Mouse (Mus musculus) neural tube, embryonic 13.5 days (tissue): Measurements from ENCODE around the gene Gtf2h5. TPM values are rescaled to one million over a fixed set of nuclear protein-coding genes. Genes with fewer than 3 reads are reported as not detected.

ENCODE experiments used
- ATAC-seq: fragments of 200-750 bp; cut with Nextera tagmentation; 2 replicates; pipeline ENCODE4 v1.8.0; 2017; ENCODE audit warnings: low read depth, mild to moderate bottlenecking, moderate TSS enrichment, moderate library complexity
- H3K27ac ChIP-seq: fragments of 300-500 bp; sonication (generic); replicated peaks from 2 replicates; pipeline ENCODE4 v1.5.1; 2015; ENCODE audit warnings: moderate library complexity, mild to moderate bottlenecking, inconsistent platforms
- H3K27me3 ChIP-seq: fragments of 300-500 bp; sonication (generic); 2 replicates; pipeline ENCODE4 v1.6.1; 2015; ENCODE audit warnings: mild to moderate bottlenecking, inconsistent platforms
- H3K36me3 ChIP-seq: fragments of 300-500 bp; sonication (generic); 2 replicates; pipeline ENCODE4 v1.6.1; 2015; ENCODE audit warnings: mild to moderate bottlenecking, inconsistent platforms
- H3K4me1 ChIP-seq: fragments of 300-500 bp; sonication (generic); replicated peaks from 2 replicates; pipeline ENCODE4 v1.6.1; 2015; ENCODE audit warnings: inconsistent platforms
- H3K4me2 ChIP-seq: fragments of 300-500 bp; sonication (generic); 2 replicates; pipeline ENCODE4 v1.6.1; 2015; ENCODE audit warnings: inconsistent platforms, mild to moderate bottlenecking, moderate library complexity
- H3K4me3 ChIP-seq: fragments of 300-500 bp; sonication (generic); 2 replicates; pipeline ENCODE4 v1.5.1; 2015; ENCODE audit warnings: mild to moderate bottlenecking, inconsistent platforms
- H3K9ac ChIP-seq: fragments of 300-500 bp; sonication (generic); 2 replicates; pipeline ENCODE4 v1.6.1; 2015; ENCODE audit warnings: moderate library complexity, mild to moderate bottlenecking, inconsistent platforms
- H3K9me3 ChIP-seq: fragments of 300-500 bp; sonication (generic); 2 replicates; pipeline ENCODE4 v1.6.1; 2016; ENCODE audit warnings: inconsistent platforms
- WGBS: fragments of 180-500 bp; shearing (Covaris S2); methylation state at CpG from one replicate; pipeline ENCODE4 v1.1.7; 2015; 5-methylcytosine and 5-hydroxymethylcytosine counted together
- polyA plus RNA-seq: library from polyadenylated mRNA; unstranded; fragments of >200 nt; fragmentation: Nextera tagmentation; extraction: Ambion mirVana; gene quantifications from 2 replicates; pipeline ENCODE4 v1.2.1, GENCODE M21; 2015

Gene Gtf2h5
- polyA plus RNA-seq: 207 and 225 TPM in 2 replicates

- no peaks in the 10 kb centered on the region for H3K27me3 ChIP-seq
- H3K4me2 ChIP-seq: peak within 1 kb of the TSS; percentile 83
- no peaks in the 10 kb centered on the region for H3K9me3 ChIP-seq
- peaks cover 31% of the 10 kb centered on the region for H3K4me1 ChIP-seq
- WGBS: under 1% methylated on average over 70 of the region's 70 CpGs
- ATAC-seq: peak; percentile 95
- H3K27ac ChIP-seq: peak within 1 kb of the TSS; percentile 90
- peaks cover 13% of the 10 kb centered on the region for H3K36me3 ChIP-seq
- H3K9ac ChIP-seq: peak within 1 kb of the TSS; percentile 82
- peak within 1 kb of the TSS; percentile 83 for H3K4me3 ChIP-seq
These were observed at the start of gene Gtf2h5, which contains the start of gene Serac1 for GRCm38 (mm10) chr17:6079287-6080122. Gene Gtf2h5, plus strand, starts transcription at chr17:6079786. Gene Serac1, minus strand, starts transcription at chr17:6079741.

DNA sequence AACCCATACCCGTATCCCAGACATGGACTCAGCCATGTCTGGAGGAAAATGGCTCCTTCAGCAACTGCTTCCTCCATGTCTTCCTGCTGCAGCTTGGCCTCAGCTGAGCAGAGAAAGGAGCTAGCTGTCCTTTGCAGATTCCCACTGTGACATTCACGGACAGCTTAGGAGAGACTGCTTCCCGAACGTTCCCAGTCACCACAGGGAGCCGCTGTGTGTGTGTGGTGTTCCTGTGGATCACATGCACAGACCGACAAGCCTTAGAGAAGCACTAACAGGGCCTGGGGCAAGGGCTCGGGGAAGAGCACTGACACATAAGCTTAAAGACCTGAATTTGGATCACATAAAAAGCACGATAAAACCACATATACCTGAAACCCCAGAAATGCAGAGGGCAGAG, 43.9 kb upstream of the Gtf2h5 start:
- 52% methylated on average over 8 of the region's 8 CpGs for WGBS
- Histone ChIP-seq H3K4me2 (no peak overlapping the region), H3K9ac (no peak overlapping the region), H3K4me1 (no peaks in the 10 kb centered on the region), H3K27ac (no peak overlapping the region), H3K36me3 (no peaks in the 10 kb centered on the region), H3K27me3 (no peaks in the 10 kb centered on the region), H3K9me3 (no peaks in the 10 kb centered on the region), H3K4me3 (no peak overlapping the region)
- no peak for ATAC-seq

GRCm38 (mm10) chr17:6036458-6036857, 43.1 kb upstream of the Gtf2h5 start:
- H3K27me3 ChIP-seq: no peaks in the 10 kb centered on the region
- no peaks in the 10 kb centered on the region for H3K9me3 ChIP-seq
- H3K9ac ChIP-seq: no peak overlapping the region
- H3K4me1 ChIP-seq: no peaks in the 10 kb centered on the region
- no peak overlapping the region for H3K27ac ChIP-seq
- peaks cover 3% of the 10 kb centered on the region; the same call in 1 of the 2 replicates for H3K36me3 ChIP-seq
- H3K4me3 ChIP-seq: no peak overlapping the region
- no peak for ATAC-seq
- no peak overlapping the region for H3K4me2 ChIP-seq
- WGBS: 82% methylated on average over 8 of the region's 8 CpGs

GRCm38 (mm10) chr17:6036872-6037271, 42.7 kb upstream of the Gtf2h5 start:
- Histone ChIP-seq H3K9me3 (no peaks in the 10 kb centered on the region), H3K27me3 (no peaks in the 10 kb centered on the region), H3K9ac (no peak overlapping the region), H3K27ac (no peak overlapping the region), H3K36me3 (peaks cover 6% of the 10 kb centered on the region), H3K4me2 (no peak overlapping the region), H3K4me3 (no peak overlapping the region), H3K4me1 (no peaks in the 10 kb centered on the region)
- no peak for ATAC-seq
- WGBS: 89% methylated on average over 11 of the region's 11 CpGs

- WGBS: 92% methylated on average over 10 of the region's 10 CpGs
- ATAC-seq: no peak
These were observed 42.1 kb upstream of the Gtf2h5 start for GRCm38 (mm10) chr17:6037507-6037906.

DNA sequence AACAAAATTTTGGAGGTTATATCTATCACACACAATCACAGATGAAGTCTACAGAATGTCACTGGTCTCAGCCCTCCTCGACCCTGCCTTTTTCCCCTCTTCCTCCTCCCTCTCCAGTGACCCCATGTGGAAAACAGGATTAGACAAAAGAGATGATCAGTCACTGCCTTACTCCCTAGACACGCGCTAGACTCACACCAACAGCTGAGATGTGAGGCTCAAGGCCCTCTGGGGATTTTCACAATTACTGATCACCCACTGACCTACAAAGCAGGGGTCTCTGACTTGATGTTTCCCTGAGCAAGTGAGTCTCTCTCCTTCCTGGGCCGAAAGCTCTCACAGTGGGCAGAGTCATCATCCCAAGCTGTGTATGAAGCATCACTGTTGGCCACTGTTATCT, 26.8 kb upstream of the Gtf2h5 start:
- no peak overlapping the region for H3K4me3 ChIP-seq
- H3K9ac ChIP-seq: peak overlapping the region; percentile 1; the same call in 1 of the 2 replicates
- ATAC-seq: no peak
- H3K36me3 ChIP-seq: peaks cover 57% of the 10 kb centered on the region
- no peaks in the 10 kb centered on the region for H3K4me1 ChIP-seq
- H3K4me2 ChIP-seq: no peak overlapping the region
- H3K27ac ChIP-seq: no peak overlapping the region
- no peaks in the 10 kb centered on the region for H3K9me3 ChIP-seq
- WGBS: 53% methylated on average over 4 of the region's 4 CpGs
- H3K27me3 ChIP-seq: no peaks in the 10 kb centered on the region

More at GRCm38 (mm10) chr17:6037507-6037906, 42.1 kb upstream of the Gtf2h5 start:
- H3K9me3 ChIP-seq: no peaks in the 10 kb centered on the region
- no peak overlapping the region for H3K4me3 ChIP-seq
- H3K9ac ChIP-seq: no peak overlapping the region
- H3K36me3 ChIP-seq: peaks cover 13% of the 10 kb centered on the region
- no peaks in the 10 kb centered on the region for H3K27me3 ChIP-seq
- H3K4me1 ChIP-seq: no peaks in the 10 kb centered on the region
- no peak overlapping the region for H3K4me2 ChIP-seq
- no peak overlapping the region for H3K27ac ChIP-seq

GRCm38 (mm10) chr17:6054934-6055355, 24.6 kb upstream of the Gtf2h5 start:
- Histone ChIP-seq H3K27ac (no peak overlapping the region), H3K4me3 (no peak overlapping the region), H3K36me3 (peaks cover 48% of the 10 kb centered on the region), H3K27me3 (no peaks in the 10 kb centered on the region), H3K9me3 (no peaks in the 10 kb centered on the region), H3K4me1 (no peaks in the 10 kb centered on the region), H3K9ac (no peak overlapping the region), H3K4me2 (no peak overlapping the region)
- no peak for ATAC-seq
- 22% methylated on average over 5 of the region's 5 CpGs for WGBS

DNA sequence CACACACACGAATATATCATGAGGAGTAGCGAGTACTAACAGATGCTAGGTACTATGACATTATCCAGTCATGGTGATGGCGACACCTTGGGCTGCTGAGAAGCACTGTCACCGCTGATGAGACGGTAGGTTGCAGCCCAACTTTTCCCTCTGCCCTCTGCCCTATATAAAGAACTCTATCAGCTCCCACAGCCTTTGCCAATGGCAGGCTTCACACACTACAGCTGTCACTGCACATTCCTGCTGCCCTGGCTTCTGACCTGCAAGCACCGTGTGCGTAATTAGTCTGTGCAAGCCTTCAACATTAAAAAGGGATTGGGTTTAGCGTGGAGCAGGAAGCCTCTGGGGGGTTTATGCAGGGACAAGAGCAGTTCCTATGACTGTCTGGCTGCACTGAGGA, 16.8 kb upstream of the Gtf2h5 start:
- Histone ChIP-seq H3K4me2 (no peak overlapping the region), H3K36me3 (peaks cover 75% of the 10 kb centered on the region), H3K9me3 (no peaks in the 10 kb centered on the region), H3K4me3 (no peak overlapping the region), H3K27ac (no peak overlapping the region), H3K27me3 (no peaks in the 10 kb centered on the region), H3K4me1 (no peaks in the 10 kb centered on the region), H3K9ac (no peak overlapping the region)
- 88% methylated on average over 8 of the region's 8 CpGs for WGBS
- ATAC-seq: no peak

GRCm38 (mm10) chr17:6063532-6063931, 16.1 kb upstream of the Gtf2h5 start:
- H3K4me1 ChIP-seq: no peaks in the 10 kb centered on the region
- H3K36me3 ChIP-seq: peaks cover 79% of the 10 kb centered on the region
- no peak overlapping the region for H3K27ac ChIP-seq
- H3K4me3 ChIP-seq: no peak overlapping the region
- no peak overlapping the region for H3K9ac ChIP-seq
- H3K9me3 ChIP-seq: no peaks in the 10 kb centered on the region
- no peaks in the 10 kb centered on the region for H3K27me3 ChIP-seq
- 92% methylated on average over 5 of the region's 5 CpGs for whole genome bisulfite sequencing
- no peak for ATAC-seq
- no peak overlapping the region for H3K4me2 ChIP-seq

GRCm38 (mm10) chr17:6066021-6066420, 13.6 kb upstream of the Gtf2h5 start:
- H3K4me3 ChIP-seq: no peak overlapping the region
- no peak overlapping the region for H3K4me2 ChIP-seq
- peaks cover 83% of the 10 kb centered on the region for H3K36me3 ChIP-seq
- H3K9ac ChIP-seq: no peak overlapping the region
- no peak for ATAC-seq
- H3K27ac ChIP-seq: no peak overlapping the region
- H3K27me3 ChIP-seq: no peaks in the 10 kb centered on the region
- no peaks in the 10 kb centered on the region for H3K4me1 ChIP-seq
- H3K9me3 ChIP-seq: no peaks in the 10 kb centered on the region
- WGBS: 93% methylated on average over 2 of the region's 2 CpGs

DNA sequence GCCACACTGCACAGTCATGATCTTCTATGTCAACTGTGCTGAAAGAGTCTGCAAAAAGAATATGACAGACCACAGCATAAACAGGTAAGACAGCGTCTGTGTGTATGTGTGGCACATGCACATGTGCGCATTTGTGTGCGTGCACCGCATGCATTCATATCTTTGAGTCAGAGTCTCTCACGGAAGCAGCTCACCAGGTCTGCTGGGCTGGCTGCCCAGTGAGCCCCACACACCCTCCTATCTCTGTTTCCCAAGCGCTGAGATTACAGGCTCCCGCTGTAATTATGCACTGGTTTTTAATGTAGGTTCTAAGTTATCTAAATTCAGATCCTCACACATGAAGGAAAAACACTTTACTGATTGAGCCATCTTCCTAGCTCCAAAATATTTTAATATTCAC, 12.0 kb upstream of the Gtf2h5 start:
- H3K27me3 ChIP-seq: no peaks in the 10 kb centered on the region
- H3K4me3 ChIP-seq: no peak overlapping the region
- no peaks in the 10 kb centered on the region for H3K4me1 ChIP-seq
- no peak overlapping the region for H3K9ac ChIP-seq
- H3K4me2 ChIP-seq: no peak overlapping the region
- peaks cover 93% of the 10 kb centered on the region for H3K36me3 ChIP-seq
- ATAC-seq: no peak
- no peaks in the 10 kb centered on the region for H3K9me3 ChIP-seq
- no peak overlapping the region for H3K27ac ChIP-seq
- 97% methylated on average over 7 of the region's 7 CpGs for WGBS

DNA sequence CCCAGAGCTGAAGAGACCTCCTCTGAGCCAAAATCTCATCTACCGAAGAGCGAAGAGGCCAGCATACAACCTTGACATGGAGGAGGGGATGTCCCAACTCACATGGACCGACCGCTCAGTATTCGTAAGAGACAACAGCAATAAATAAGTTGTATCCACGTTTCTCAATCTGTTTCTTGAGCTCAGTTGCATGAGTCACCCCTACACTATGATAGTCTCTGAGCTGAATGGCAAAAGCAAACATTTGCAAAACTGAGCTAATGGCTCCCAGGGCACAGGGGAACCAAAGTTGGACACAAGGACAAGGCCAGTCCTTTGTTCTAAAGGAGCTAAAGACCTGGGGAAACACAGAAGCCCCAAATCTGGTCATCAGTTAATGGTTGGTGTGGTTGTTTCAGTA, 9.7 kb upstream of the Gtf2h5 start:
- H3K9me3 ChIP-seq: no peaks in the 10 kb centered on the region
- peaks cover 85% of the 10 kb centered on the region for H3K36me3 ChIP-seq
- no peak overlapping the region for H3K27ac ChIP-seq
- no peaks in the 10 kb centered on the region for H3K4me1 ChIP-seq
- WGBS: 93% methylated on average over 6 of the region's 6 CpGs
- no peaks in the 10 kb centered on the region for H3K27me3 ChIP-seq
- no peak overlapping the region for H3K9ac ChIP-seq
- no peak for ATAC-seq
- H3K4me3 ChIP-seq: no peak overlapping the region
- no peak overlapping the region for H3K4me2 ChIP-seq

DNA sequence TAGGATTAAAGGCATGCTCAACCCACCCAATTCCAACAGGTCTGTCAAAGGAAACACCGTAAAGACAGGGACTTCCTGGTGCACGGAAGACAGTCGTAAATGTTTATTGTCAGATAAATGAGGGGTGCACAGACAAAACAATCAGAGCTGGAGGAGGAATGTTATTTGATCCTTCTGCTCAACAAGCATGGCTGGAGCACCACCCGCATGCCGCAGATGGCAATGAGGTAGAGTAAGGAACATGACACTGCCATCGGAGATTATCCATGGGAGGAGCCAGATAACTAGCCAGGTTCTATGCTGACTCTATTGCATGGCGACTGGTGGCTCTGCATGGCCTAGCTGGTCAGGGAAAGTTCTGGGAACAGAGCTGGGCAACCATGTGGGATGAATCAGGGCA, 6.2 kb upstream of the Gtf2h5 start:
- peaks cover 9% of the 10 kb centered on the region for H3K4me1 ChIP-seq
- no peak for ATAC-seq
- H3K4me3 ChIP-seq: no peak overlapping the region
- WGBS: 21% methylated on average over 7 of the region's 7 CpGs
- H3K4me2 ChIP-seq: no peak overlapping the region
- no peaks in the 10 kb centered on the region for H3K27me3 ChIP-seq
- H3K27ac ChIP-seq: no peak overlapping the region
- no peak overlapping the region for H3K9ac ChIP-seq
- no peaks in the 10 kb centered on the region for H3K9me3 ChIP-seq
- peaks cover 55% of the 10 kb centered on the region for H3K36me3 ChIP-seq
